Mouse (Mus musculus): ENCODE measurements around the gene Spin1.
A peak's percentile ranks its signal among the peaks of the same experiment; 100 is the strongest.
"Not testable (repeated sequence)": the region's sequence is repeated elsewhere in the genome, so short reads cannot be mapped to it uniquely, and the experiment has no call there.

Gene Spin1

GRCm38 (mm10) chr13:51100233-51101015, at the start of gene Spin1:
Spin1 (plus strand) TSS chr13:51100880.
- peak; percentile 90 for DNase-seq

DNA sequence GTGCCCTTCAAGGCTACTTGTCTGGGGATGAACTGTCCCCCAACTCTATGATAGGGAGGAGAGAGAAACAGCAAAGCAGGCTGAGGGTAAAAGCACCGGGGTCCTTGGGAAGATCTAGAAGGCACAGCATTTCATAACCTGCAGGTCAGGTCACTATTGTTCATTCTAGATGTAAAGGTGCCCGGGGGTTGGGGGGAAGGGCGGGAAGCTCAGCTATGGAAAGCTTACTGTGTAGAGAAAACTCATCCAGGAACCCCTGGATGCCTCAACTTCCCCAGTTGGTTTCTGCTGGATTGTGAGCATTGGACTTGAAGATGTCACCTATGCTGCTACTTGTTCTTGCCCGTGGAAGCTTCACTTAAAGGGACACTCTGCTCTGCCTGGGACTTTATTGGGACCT, 49.7 kb upstream of the Spin1 start:
- no peak for DNase-seq

DNA sequence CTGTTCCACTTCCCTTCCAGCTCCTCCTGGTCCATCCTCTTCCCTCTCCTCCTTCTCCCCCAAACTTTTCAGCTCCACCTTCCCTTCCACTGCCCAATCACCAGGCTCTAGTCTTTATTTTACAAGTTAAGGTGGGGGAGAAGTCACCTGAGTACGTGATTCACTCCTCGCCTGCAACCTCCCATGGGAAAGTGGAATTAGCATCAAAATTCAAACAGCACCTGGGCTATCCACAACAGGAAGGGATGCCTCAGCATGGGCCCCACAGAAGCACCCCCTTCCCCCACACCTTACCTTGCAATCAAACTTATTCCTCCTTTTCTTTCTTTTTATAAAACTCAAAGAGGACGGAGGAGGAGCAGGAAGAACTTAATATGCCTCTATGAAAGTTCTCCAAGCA, 48.3 kb upstream of the Spin1 start:
- DNase-seq: no peak

DNA sequence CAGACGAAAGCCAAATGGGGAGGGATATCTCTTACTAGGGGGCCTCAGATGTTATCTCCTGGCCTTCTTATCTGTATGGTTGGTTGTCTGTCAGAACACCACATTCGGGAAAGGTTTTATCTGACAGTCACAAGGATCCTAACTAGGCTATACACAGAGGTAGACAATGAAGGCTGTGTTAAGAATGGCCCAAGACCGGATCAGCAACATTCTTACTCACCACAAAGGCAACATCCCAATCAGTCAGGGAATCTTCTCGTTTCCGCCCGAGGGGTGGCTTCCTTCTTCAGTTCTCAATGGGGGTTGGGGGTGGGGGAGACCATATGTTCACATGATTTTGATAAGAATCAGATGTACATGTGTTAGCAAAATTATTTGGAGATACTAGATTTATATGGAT, 37.7 kb upstream of the Spin1 start:
- no peak for DNase-seq

GRCm38 (mm10) chr13:51063721-51064120, 37.0 kb upstream of the Spin1 start:
- no peak for DNase-seq

- DNase-seq: no peak
These were observed 36.3 kb upstream of the Spin1 start for GRCm38 (mm10) chr13:51064429-51064828.

- peak; percentile 29 for DNase-seq
These were observed 29.5 kb upstream of the Spin1 start for GRCm38 (mm10) chr13:51071063-51071680.

DNA sequence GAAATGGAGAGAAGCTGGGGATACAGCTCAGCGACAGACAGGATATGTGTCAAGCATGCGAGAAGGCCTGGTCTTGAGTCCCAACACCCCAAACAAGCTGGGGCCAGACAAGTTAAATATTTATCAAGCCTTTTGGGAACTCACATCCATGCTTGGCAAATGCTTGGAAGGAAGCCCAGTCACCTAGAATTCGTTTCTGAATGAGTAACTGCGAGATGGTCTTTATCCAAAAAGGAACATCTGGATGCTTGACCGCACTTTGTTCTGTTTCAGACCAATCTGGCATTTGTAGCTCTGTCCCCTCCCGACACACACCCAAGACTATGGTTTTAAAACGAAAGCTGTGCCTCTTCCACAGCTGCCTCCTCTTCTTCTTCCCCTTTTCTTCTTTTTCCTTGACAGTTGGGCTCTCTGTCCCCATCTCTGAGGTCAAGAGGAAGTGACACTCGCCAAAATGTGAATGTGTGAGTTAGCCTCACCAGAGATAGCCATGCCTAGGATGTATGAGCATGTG, 28.9 kb upstream of the Spin1 start:
- peak; percentile 57 for DNase-seq

DNA sequence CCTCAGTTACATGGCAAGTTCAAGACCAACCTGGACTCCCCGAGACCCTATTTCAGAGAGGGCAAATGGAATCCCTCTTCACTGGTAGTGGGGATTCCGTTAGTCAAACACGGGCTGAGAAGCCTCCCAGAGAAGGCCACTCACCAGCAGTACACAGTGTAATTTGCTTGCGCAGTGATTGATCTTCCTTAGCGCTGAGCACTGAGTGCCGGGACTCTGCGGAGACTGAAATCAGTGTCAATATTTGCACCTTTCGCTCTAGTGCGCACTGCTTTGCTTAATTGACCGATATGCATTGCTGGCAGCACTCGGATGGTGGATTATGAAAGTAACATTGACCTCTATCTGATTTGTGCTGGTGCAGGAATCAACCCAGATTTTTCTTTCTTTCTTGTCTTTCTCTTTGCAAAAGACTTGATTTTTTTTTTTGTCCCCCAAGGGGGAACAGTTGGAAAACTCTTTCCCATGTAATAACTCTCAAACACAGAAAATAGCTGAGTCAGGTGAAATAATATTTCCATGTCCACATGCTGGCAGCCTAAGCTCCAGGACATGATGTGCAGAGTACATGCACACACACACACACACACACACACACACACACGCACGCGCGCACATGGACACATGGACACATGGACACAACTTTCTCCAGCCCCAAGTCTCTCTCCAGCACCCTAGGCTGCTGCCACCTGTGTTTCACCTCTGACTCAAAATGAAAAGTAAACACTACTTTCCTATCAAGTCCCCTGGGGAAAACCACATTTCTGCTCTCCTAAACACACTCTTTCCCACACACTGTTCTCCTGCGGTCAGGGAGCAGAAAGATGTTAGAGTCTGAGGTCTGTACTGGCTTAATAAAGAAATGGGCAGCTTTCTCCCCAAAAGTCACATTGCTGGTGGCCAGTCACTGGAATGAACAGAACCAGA, 27.5 kb upstream of the Spin1 start:
- no peak for DNase-seq

DNA sequence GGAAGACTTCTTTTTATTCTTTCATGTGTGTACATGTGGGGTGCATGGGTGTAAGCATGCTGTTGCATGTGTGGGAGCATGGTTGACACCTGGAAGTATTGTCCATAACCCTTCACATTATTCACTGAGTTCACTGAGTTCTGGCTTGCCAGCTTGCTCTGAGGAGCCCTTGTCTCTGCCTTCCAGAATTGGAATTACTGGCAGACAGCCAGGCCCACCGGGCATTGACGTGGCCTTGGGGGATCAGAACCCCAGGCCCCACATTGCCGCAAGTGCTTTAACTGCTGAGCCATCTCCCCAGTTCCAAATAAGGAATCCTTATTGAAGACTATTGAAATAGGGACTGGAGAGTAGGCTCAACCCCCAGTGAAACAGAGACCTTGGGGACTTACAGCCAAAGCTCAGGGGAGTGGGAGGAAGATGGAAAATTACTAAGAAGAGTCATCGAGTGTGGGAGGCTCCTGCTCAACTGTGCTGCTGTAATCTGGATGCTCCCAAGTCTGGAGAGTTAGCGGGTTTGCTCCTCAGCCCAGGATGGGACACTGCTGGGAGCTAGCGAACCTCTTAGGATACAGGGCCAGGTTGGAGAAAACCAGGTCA, 26.5 kb upstream of the Spin1 start:
- DNase-seq: no peak

GRCm38 (mm10) chr13:51076191-51076590, 24.5 kb upstream of the Spin1 start:
- not testable (repeated sequence) for DNase-seq

DNA sequence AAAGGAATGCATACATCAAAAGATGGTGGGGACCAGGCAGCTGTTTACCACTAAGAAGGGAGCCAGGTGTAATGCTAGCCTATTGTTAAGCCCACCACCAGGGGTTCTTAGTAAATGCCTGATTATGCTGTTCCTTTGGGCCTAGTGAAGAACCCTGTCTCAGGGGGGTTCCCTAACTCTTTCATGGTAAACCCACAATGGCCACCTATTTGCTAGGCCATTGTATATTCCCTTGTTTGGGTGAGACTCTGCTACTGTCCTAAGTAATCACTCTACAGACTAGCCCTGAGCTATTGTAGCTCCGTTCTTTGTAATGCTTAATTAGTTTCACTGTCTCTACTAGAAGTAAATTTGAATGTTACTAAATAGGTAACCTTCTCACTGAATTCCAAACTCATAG, 22.1 kb upstream of the Spin1 start:
- not testable (repeated sequence) for DNase-seq

GRCm38 (mm10) chr13:51080801-51081200, 19.9 kb upstream of the Spin1 start:
- DNase-seq: no peak

GRCm38 (mm10) chr13:51084241-51084640, 16.4 kb upstream of the Spin1 start:
- DNase-seq: no peak

- DNase-seq: no peak
These were observed 14.7 kb upstream of the Spin1 start for GRCm38 (mm10) chr13:51085941-51086340.

DNA sequence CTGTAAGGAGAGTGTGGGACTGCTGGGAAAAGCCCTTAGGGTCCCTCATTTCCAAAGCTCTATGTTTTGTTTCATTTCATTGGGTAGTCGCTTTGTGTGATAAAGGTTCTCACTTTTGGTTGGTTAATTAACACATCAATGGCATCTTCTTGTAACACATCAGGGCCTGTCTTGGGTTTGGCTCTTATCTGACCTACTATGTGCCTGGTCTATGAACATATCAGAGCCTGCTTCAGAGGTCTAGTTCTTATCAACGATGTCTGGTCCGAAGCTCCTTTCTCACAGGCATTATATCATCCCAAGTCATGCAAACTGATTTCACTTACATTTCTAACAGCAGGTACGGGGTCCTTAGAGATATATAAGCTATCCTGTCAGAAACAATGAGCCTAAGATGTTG, 13.4 kb upstream of the Spin1 start:
- no peak for DNase-seq

DNA sequence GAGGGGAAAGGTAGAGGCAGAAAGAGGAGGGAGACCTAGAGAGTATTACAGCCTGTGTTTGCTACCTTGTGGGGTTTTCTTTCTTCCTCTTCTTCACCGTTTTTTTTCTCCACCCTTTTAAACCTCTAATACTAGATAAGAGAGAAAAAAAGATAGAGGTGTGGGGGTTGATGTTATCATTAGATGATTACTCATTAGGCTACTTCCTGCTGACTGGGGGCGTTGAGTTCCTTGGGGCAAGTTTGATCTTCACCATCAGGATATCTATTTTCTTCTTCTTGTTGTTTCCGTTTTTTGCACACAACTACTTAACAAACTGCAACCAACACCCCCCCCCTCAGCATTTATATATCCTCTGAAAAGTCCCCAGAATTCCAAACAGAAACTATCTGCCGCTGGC, 12.5 kb upstream of the Spin1 start:
- no peak for DNase-seq

- no peak for DNase-seq
These were observed 11.6 kb upstream of the Spin1 start for GRCm38 (mm10) chr13:51089058-51089457.

DNA sequence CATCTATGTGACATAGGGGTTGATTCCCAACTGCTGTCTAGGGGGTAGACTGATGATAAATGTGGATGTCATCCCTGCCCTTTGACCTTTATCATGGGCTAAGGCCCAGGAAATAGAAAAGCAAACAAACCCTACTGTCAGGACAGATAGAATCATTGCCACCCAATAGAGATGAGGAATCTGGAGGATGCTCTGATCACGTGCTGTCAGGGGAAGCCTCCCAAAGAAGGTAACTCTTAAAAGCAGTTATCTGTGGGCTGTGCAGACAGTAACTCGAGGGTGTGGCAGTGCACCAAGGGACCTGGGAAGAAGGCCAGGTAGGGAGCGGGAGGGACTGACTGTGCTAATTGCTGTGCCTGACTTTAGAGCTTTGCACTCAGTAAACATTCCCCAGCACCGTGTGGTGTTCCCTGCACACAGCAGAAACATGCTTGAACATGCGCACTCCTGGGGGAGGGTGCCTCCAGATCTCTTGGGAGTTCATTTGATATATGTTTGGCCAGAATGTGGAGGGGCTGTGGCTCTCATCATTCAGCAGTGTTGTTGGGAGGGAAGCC, 10.5 kb upstream of the Spin1 start:
- no peak for DNase-seq

DNA sequence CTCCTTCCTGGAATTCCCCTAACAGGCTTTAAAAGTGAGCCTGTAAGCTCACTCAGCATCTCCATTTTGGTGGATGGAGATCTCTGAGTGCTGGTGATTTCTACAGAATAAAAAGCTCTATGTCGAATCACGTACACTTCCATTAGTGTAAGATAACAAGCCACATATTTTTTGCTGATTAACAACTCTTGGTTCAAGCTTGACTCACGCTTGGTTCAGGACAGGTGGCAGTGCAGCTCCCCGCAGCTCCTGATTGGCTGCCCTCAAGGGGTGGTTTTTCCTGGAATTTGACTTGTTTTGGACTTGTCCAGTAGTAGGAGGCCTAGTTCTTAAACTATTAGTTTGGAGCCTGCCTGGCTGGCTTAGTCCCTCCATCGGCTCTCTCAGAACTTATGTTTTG, 7.2 kb upstream of the Spin1 start:
- DNase-seq: no peak

DNA sequence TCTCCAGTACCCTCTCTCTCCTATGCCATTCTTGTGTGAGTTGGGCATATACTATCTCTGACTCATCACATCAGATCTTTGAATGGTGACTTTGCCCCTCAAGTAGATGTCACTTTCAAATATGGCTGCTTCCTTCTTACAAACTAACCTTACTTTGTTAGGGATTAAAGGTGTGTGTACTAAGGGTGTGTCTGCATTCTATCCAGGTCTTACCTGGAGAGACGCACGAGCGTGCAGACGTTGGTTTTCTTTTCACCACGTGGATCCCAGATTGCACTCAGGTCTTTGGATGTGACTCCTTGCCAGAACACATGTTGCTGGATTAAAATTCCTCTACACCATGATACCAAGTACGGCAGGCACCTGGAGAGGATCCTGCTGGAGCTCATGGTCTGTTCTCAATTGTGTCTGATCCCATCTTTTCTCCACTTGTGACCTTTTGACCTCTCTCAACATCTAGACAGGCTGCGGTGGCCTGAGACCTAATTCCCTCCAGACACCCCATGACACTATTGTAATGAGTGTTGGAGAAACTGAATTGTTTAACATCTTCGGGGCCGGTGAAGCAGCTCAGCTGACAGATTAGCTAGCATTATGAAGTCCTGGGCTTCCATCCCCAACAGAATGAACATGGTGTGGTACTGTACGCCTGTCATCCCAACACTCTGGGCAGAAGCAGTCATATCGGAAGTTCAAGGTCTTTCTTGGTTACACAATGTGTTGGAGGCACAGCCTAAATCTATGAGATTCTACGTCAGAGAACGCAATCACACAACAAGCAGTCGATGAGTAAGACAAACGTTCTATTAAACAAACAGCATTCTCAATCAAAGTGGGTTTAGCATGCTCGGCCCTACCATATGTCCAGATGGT, 6.1 kb upstream of the Spin1 start:
- no peak for DNase-seq
